In genomic region chr7:67243894-67244282, GRCm38 (mm10) we compare ENCODE assay signal across 10 mouse cellular contexts. TPM values are rescaled to one million over a fixed set of nuclear protein-coding genes. Genes with fewer than 3 reads are reported as not detected.
DNase-seq lines count a peak whose midpoint lies in the region; ATAC-seq and TF ChIP-seq lines count a peak whose summit lies in the region.
"Had no signal": no experiment of that assay in that cellular context is flagged by ENCODE, and none has a peak within 500 bp of the region (broad histone marks: within the 10 kb centered on the region; RNA-seq: fewer than 3 reads in every experiment).

No protein-coding gene starts in this region.

- H3K9ac ChIP-seq in CH12.LX (ENCODE audit: insufficient read depth, low read depth), result 0 out of 2 replicates have a peak overlapping the region, but pooled peaks have one; percentile 56
- H3K9ac ChIP-seq: forebrain, embryonic 13.5 days; kidney, embryonic 15.5 days had no signal

- no peaks in the 10 kb centered on the region for H3K36me3 ChIP-seq in kidney, adult 2 months (ENCODE audit: control insufficient read depth, insufficient read depth, low read length)
- H3K36me3 ChIP-seq in CH12.LX (replicated peaks in 1 of 2; ENCODE audit: control insufficient read depth in 1 of 2, insufficient read depth in 1 of 2, low read length in 1 of 2), result peaks cover 25 to 59% of the 10 kb centered on the region in 2 experiments

- peak; percentile 78 for TF ChIP-seq EP300 in CH12.LX (IDR thresholded peaks at IDR 0.05; ENCODE audit: low read length)

- no peaks in the 10 kb centered on the region for H3K9me3 ChIP-seq in CH12.LX (replicated peaks; ENCODE audit: low read length)
- H3K9me3 ChIP-seq: forebrain, embryonic 13.5 days; kidney, embryonic 15.5 days had no signal

- no peak overlapping the region for H3K27ac ChIP-seq in kidney, adult 2 months (ENCODE audit: insufficient read depth, low read depth, low read length)
- no peak overlapping the region for H3K27ac ChIP-seq in CH12.LX (ENCODE audit: insufficient read depth, low read depth)
- H3K27ac ChIP-seq: forebrain, embryonic 13.5 days; kidney, embryonic 15.5 days had no signal

- no peaks in the 10 kb centered on the region for H3K27me3 ChIP-seq in kidney, adult 2 months (replicated peaks; ENCODE audit: control insufficient read depth, insufficient read depth, low read length)
- no peaks in the 10 kb centered on the region for H3K27me3 ChIP-seq in CH12.LX (replicated peaks)
- H3K27me3 ChIP-seq: forebrain, embryonic 13.5 days; kidney, embryonic 15.5 days had no signal

- 54% methylated on average over 4 of the region's 4 CpGs for WGBS in kidney, adult 2 months

- H3K4me1 ChIP-seq in kidney, adult 2 months (ENCODE audit: control insufficient read depth, insufficient read depth, low read length), result no peaks in the 10 kb centered on the region
- peaks cover 6 to 61% of the 10 kb centered on the region in 2 experiments for H3K4me1 ChIP-seq in CH12.LX (ENCODE audit: control insufficient read depth in 1 of 2, insufficient read depth in 2 of 2)
- H3K4me1 ChIP-seq: forebrain, embryonic 13.5 days; kidney, embryonic 15.5 days had no signal

- TF ChIP-seq RAD21 in CH12.LX (IDR thresholded peaks at IDR 0.05; ENCODE audit: low read depth, low read length), result no peak

- in situ Hi-C loops in CH12.LX (cut with MboI; ENCODE audit: low pct_ligation_motif_present, low pct_unique_long_range_greater_than_20kb, low sequenced_read_pairs), result loop anchor here (25.0 kb wide), 2 partner anchors 118 to 268 kb away; partner anchors contain the start of gene Mef2a

- H3K4me3 ChIP-seq in kidney, adult 2 months (ENCODE audit: insufficient read depth, low read depth, low read length), result no peak overlapping the region
- no peak overlapping the region for H3K4me3 ChIP-seq in CH12.LX (replicated peaks in 1 of 3; ENCODE audit: low read depth in 2 of 3, low read length in 2 of 3, poor library complexity in 1 of 3)
- H3K4me3 ChIP-seq: forebrain, embryonic 13.5 days; kidney, embryonic 15.5 days had no signal

- TF ChIP-seq POLR2A in kidney, adult 2 months (IDR thresholded peaks at IDR 0.05; ENCODE audit: low read depth, low read length), result no peak
- no peak for TF ChIP-seq POLR2A in CH12.LX (IDR thresholded peaks at IDR 0.05; ENCODE audit: low read depth, low read length)

- dilution Hi-C loops in CH12.LX (cut with MboI; ENCODE audit: extremely low pct_ligation_motif_present, extremely low pct_unique_long_range_greater_than_20kb, low sequenced_read_pairs), result no loop called here

- peak; percentile 69 for ATAC-seq in monocyte, adult 5-6 weeks (replicated peaks; ENCODE audit: insufficient number of reproducible peaks, low FRiP score, low TSS enrichment, poor library complexity, severe bottlenecking)
- no peak for ATAC-seq in activated CD4-positive, CD25-positive, alpha-beta regulatory T cell, adult 4 months

- peak; percentile 15 for DNase-seq in kidney, adult 2 months
- no peak for DNase-seq in kidney, postnatal 14 days
- peak; percentile 82 for DNase-seq in CH12.LX (ENCODE audit: extremely low read depth)
- peak; percentile 41 for DNase-seq in brain, adult 2 months (ENCODE audit: low read depth, low spot score)
- no peak for DNase-seq in cerebellum, adult 9-10 months
- DNase-seq: right cerebral cortex, postnatal 25 days had no signal

- TF ChIP-seq CTCF in kidney, adult 2 months (conservative IDR thresholded peaks at IDR 0.05; ENCODE audit: insufficient read depth, insufficient read length, low read depth, low read length), result no peak
- peak in 1 of 2 experiments; percentile 26; a peak in 2 of 4 replicates for TF ChIP-seq CTCF in CH12.LX (conservative IDR thresholded peaks at IDR 0.05 in 1 of 2, IDR thresholded peaks at IDR 0.05 in 1 of 2; ENCODE audit: low read depth in 2 of 2, low read length in 2 of 2)

- H3K79me2 ChIP-seq in CH12.LX (replicated peaks; ENCODE audit: control insufficient read depth, extremely low read depth, insufficient read depth, poor library complexity, severe bottlenecking), result peaks cover 10% of the 10 kb centered on the region; the same call in 1 of the 2 replicates

- no peak overlapping the region for H3K4me2 ChIP-seq in CH12.LX (ENCODE audit: insufficient read depth, low read depth, poor library complexity, severe bottlenecking)
- H3K4me2 ChIP-seq: forebrain, embryonic 13.5 days; kidney, embryonic 15.5 days had no signal

TF ChIP-seq in CH12.LX, 34 proteins besides CTCF, POLR2A, EP300 and RAD21:
- peak; percentile 71 for TF ChIP-seq IRF4 (IDR thresholded peaks at IDR 0.05; ENCODE audit: low read depth, low read length)
- TF ChIP-seq POLR2AphosphoS2 (IDR thresholded peaks at IDR 0.05; ENCODE audit: low read depth, low read length), result no peak
- no peak for TF ChIP-seq USF2 (conservative IDR thresholded peaks at IDR 0.05; ENCODE audit: low read depth, low read length)
- no peak for TF ChIP-seq ZKSCAN1 (IDR thresholded peaks at IDR 0.05; ENCODE audit: borderline replicate concordance, low read depth, low read length)
- no peak for TF ChIP-seq ZMIZ1 (IDR thresholded peaks at IDR 0.05; ENCODE audit: low read depth, low read length)
- peak; percentile 54; the same call in 1 of the 2 replicates for TF ChIP-seq ZNF384 (IDR thresholded peaks at IDR 0.05; ENCODE audit: low read depth, low read length)
- TF ChIP-seq MEF2A (IDR thresholded peaks at IDR 0.05; ENCODE audit: borderline replicate concordance, low read depth, low read length), result peak; percentile 98
- peak; percentile 99 for TF ChIP-seq JUND (conservative IDR thresholded peaks at IDR 0.05; ENCODE audit: low read depth, low read length)
- peak; percentile 85 for TF ChIP-seq BHLHE40 (IDR thresholded peaks at IDR 0.05; ENCODE audit: low read depth, low read length)
- TF ChIP-seq UBTF (IDR thresholded peaks at IDR 0.05; ENCODE audit: low read depth, low read length), result no peak
- no peak for TF ChIP-seq NRF1 (IDR thresholded peaks at IDR 0.05; ENCODE audit: low read depth, low read length)
- TF ChIP-seq MAFK (IDR thresholded peaks at IDR 0.05; ENCODE audit: insufficient replicate concordance, low read length), result 0 out of 2 replicates have a peak, but pooled peaks have one; percentile 41
- TF ChIP-seq CHD1 (IDR thresholded peaks at IDR 0.05; ENCODE audit: low read depth, low read length), result no peak
- TF ChIP-seq MYC (IDR thresholded peaks at IDR 0.05; ENCODE audit: low read depth, low read length), result peak; percentile 49; the same call in 1 of the 2 replicates
- TF ChIP-seq TCF12 (IDR thresholded peaks at IDR 0.05; ENCODE audit: low read depth, low read length), result peak; percentile 39; the same call in 1 of the 2 replicates
- peak; percentile 100 for TF ChIP-seq JUN (IDR thresholded peaks at IDR 0.05; ENCODE audit: insufficient read depth, low read depth, low read length)
- peak; percentile 99 for TF ChIP-seq ETS1 (conservative IDR thresholded peaks at IDR 0.05; ENCODE audit: low read depth, low read length)
- no peak for TF ChIP-seq NELFE (IDR thresholded peaks at IDR 0.05; ENCODE audit: low read depth, low read length)
- no peak for TF ChIP-seq PAX5 (IDR thresholded peaks at IDR 0.05; ENCODE audit: low read length)
- TF ChIP-seq MAX (IDR thresholded peaks at IDR 0.05; ENCODE audit: low read length), result no peak
- no peak for TF ChIP-seq E2F4 (IDR thresholded peaks at IDR 0.05; ENCODE audit: insufficient replicate concordance, low read depth, low read length)
- TF ChIP-seq ELF1 (IDR thresholded peaks at IDR 0.05; ENCODE audit: low read depth, low read length), result no peak
- TF ChIP-seq SMC3 (IDR thresholded peaks at IDR 0.05; ENCODE audit: low read depth, low read length), result no peak
- TF ChIP-seq SIN3A (IDR thresholded peaks at IDR 0.05; ENCODE audit: low read length), result peak; percentile 50; the same call in 1 of the 2 replicates
- TF ChIP-seq CHD2 (IDR thresholded peaks at IDR 0.05; ENCODE audit: low read length), result no peak
- TF ChIP-seq GABPA (IDR thresholded peaks at IDR 0.05; ENCODE audit: insufficient replicate concordance, low read depth, low read length), result 0 out of 2 replicates have a peak, but pooled peaks have one; percentile 30

RNA-seq across cellular contexts. Expression of gene Lysmd4, which starts 21.5 kb away (rescaled TPM):
- polyA plus RNA-seq in kidney, adult 2 months (2012; rRNA removed), result 11.0 and 11.2 TPM in 2 replicates
- total RNA-seq in CH12.LX (2012; rRNA removed) (10.6 and 12.0 TPM in 2 replicates), CH12.LX (2014; rRNA removed) (4.4 and 5.0 TPM in 2 replicates)
- 3.0 and 4.0 TPM in 2 replicates for polyA plus RNA-seq in CH12.LX (2012; ENCODE audit: insufficient read length, low read depth)
- 2.7 to 7.8 TPM (median 7.5 TPM) in 3 replicates for total RNA-seq in monocyte, adult 5-6 weeks (2017)
- polyA plus RNA-seq in activated CD4-positive, CD25-positive, alpha-beta regulatory T cell, adult 4 months (2017; shearing (Covaris generic)), result 1 to 10 TPM; 5.1 to 8.8 TPM

Comparison
In these comparisons a context has a peak if more than half of its experiments do, and no peak if none do; other contexts are left out.
1. DNase-seq: peak in kidney, adult 2 months (single experiment), CH12.LX (single experiment) and brain, adult 2 months (single experiment); none in kidney, postnatal 14 days (single experiment) and cerebellum, adult 9-10 months (single experiment).